Mouse (Mus musculus) myocyte (in vitro differentiated cells): ENCODE measurements around the gene Otud7b.

Experiments
- CEBPB ChIP-seq: IDR thresholded peaks from 2 replicates; pipeline ENCODE4 v1.6.1; 2011; ENCODE audit warnings: mild to moderate bottlenecking, moderate library complexity; ENCODE audit not compliant: poor library complexity, insufficient read depth, severe bottlenecking
- E2F4 ChIP-seq: IDR thresholded peaks from one replicate; pipeline ENCODE4 v1.6.1; 2011; ENCODE audit warnings: mild to moderate bottlenecking, control low read depth, moderate library complexity; ENCODE audit not compliant: insufficient read depth
- MAX ChIP-seq: IDR thresholded peaks from one replicate; pipeline ENCODE4 v1.6.1; 2011; ENCODE audit warnings: low read depth, mild to moderate bottlenecking, control low read depth
- MYOD1 ChIP-seq, 3 experiments: IDR thresholded peaks; one replicate each; pipeline ENCODE4 v1.6.1; 2011; ENCODE audit warnings: control low read depth in 2 of 3, low read depth in 2 of 3, mild to moderate bottlenecking in 2 of 3, moderate library complexity in 1 of 3; ENCODE audit not compliant: insufficient read length in 2 of 3, control insufficient read depth in 1 of 3
- POLR2A ChIP-seq: IDR thresholded peaks from one replicate; pipeline ENCODE4 v1.6.1; 2011; ENCODE audit warnings: low read depth, mild to moderate bottlenecking, control low read depth, moderate library complexity; ENCODE audit not compliant: insufficient read length
- POLR2AphosphoS2 ChIP-seq: IDR thresholded peaks from one replicate; pipeline ENCODE4 v1.6.1; 2011; ENCODE audit warnings: low read depth, control low read depth; ENCODE audit not compliant: insufficient read length
- TCF12 ChIP-seq: IDR thresholded peaks from one replicate; pipeline ENCODE4 v1.6.1; 2011; ENCODE audit warnings: mild to moderate bottlenecking, control low read depth; ENCODE audit not compliant: poor library complexity, insufficient read depth, severe bottlenecking
- USF1 ChIP-seq: IDR thresholded peaks from one replicate; pipeline ENCODE4 v1.6.1; 2011; ENCODE audit warnings: low read depth, mild to moderate bottlenecking, control low read depth, moderate library complexity

- no peak for TF ChIP-seq E2F4
- TF ChIP-seq MYOD1 (IDR thresholded peaks at IDR 0.05; ENCODE audit: control insufficient read depth in 1 of 3, insufficient read length in 2 of 3, low read depth in 2 of 3): no peak
- TF ChIP-seq CEBPB: no peak
- no peak for TF ChIP-seq MAX
- TF ChIP-seq POLR2A: no peak
- TF ChIP-seq POLR2AphosphoS2: no peak
- no peak for TF ChIP-seq USF1
- no peak for TF ChIP-seq TCF12
Measured at GRCm38 (mm10) chr3:96089882-96090489, 14.3 kb upstream of the Otud7b start.
